Mouse (Mus musculus) frontal cortex, postnatal 14 days (tissue): Measurements from ENCODE around the gene Fads3.

Experiments
- DNase-seq, 2 experiments: peaks; one replicate each; pipeline ENCODE4 v3.0.0; 2022; ENCODE audit warnings: low spot score in 2 of 2

Fads3 gene

DNA sequence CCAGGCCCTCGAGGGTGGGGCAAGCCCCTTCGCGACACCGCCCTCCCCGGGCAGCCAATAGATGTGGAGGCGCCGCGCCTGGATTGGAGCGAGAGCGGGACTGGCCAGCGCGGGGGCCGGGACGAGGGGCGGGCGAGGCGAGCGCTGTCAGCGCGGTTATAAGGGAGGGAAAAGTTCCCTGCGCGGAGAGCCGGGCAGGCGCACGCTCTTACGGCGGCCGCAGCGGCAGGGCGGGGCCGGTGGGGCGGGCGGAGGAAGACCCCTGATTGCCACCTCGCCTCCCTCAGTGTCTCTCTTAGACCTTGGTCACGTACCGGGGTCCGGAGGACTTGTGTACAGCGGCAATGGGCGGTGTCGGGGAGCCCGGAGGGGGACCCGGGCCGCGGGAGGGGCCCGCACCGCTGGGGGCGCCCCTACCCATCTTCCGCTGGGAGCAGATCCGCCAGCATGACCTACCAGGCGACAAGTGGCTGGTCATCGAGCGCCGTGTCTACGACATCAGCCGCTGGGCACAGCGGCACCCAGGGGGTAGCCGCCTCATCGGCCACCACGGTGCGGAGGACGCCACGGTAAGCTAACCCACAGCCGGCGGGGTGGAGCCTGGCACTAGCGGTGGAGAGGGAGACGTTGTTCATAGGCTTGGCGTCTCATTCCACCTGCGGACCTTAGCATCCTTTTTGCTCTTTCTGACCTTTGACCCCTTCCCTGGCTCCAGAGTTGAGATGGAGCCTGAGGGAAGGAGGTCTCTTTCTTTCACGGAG is at the start of gene Fads3:
TSS of gene Fads3 (plus strand) at position 182 of the 761 bp plus-strand sequence.
- peak in 1 of 2 experiments; percentile 60 for DNase-seq

DNA sequence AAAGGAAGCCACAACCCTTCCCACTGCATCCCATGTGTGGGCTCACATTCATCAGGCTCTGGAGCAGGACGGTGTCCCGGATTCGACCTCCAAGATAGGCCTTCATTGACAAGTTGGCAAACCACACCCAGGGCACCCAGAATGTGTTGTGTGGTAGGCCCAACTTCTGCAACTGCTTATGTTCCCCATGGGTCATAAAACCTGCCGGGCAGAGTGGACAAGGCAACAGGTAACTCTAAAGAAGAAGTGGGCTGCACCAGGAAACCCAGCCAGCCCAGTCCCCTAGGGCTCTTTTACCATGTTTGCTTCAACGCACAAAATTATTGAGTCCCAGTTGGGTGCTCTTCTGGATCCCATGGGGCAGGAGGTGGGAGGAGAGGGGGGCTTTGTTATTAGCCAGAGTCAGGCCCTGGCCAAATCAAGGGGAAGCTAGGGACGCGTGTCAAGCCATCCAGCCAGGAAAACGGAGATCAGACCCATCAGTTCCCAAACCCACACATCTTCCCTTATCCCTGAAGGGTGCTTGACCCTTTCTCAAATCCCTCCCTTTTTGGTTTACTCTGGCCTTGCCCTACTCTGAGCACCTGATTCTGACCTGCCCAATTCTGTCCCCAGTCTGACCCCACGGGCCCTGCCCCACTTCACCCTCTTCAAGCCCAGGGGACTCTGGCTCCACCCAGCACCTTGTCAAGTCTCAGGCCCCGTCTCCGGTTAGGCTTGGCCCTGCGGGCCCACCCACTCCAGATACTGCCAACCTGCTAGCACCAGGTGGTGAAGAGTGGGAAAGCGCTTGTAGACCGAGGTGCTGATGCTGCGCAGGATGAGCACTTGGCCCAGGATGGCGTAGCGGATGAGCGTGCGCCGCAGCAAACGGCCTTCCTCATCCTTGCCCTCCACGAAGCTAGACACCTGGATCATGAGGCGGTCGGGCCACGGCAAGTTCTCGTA is 49.1 kb upstream of the Fads3 start:
- DNase-seq, result no peak

DNA sequence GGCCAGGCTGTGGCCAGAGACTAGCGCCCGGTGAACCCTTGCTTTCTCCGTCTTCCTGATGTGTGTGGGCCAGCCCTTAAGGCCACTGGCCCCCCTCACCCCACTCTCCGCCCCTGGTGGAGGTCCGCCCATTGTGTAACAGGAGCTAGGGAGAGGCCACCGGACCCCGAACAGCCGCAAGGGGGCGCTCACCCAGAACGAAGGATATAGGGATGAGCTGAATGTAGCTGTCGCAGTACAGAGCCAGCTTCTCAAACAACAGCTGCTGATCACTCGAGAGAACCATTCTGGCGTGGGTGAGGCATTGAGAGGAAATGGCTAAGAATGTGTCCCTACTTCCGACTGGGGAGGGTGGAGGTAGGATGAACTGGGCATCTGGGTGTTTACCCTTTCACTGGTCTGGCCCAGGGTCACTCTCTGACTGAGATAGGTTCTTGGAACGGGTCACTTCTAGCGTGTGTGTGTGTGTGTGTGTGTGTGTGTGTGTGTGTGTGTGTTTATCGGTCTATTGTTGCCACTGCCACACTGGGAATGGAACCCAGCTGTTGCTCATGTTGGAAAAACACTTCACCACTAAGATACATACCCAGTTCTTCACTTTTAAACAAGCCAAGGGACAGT is 48.2 kb upstream of the Fads3 start:
- DNase-seq, result peak; percentile 63 to 75

DNA sequence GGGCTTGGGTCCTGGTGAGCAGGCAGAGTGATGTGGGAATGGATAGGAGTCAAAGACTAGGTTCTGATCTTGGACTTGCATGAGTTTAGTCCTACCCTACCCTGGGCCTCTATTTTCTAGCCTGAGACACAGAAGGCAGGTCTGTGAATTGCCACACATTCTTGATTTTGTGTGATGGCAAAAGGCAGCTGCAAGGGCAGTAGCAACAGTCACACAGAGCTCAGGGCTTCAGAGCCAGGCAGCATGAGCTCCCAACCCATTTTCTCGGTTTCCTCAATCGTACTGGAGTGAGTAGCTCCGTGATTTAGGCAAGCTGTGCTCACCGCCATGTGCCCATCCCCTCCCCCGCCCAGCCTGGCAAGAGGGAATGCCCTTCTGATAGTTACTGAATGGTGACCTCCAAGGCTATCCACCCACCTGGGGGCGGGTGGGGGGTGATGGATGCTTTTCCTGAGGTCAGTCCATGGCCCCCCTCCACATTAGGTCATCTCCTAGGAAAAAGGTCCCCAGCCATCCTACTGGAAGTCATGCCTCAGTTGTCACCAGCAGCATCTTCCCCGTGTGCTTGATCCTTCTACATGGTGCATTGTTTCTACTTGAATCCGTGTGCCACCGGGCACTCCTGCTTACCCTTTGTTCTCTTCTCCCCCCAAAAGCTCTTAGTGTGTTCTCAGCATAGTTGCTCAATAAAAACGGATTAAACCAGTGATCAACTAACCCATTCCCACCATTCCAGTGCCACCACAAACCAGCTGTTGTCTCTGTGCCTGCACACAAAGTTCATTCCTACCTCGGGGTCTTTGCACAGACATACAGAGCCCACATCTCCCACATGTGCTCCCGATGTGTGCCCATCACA is 43.9 kb upstream of the Fads3 start:
- no peak for DNase-seq

DNA sequence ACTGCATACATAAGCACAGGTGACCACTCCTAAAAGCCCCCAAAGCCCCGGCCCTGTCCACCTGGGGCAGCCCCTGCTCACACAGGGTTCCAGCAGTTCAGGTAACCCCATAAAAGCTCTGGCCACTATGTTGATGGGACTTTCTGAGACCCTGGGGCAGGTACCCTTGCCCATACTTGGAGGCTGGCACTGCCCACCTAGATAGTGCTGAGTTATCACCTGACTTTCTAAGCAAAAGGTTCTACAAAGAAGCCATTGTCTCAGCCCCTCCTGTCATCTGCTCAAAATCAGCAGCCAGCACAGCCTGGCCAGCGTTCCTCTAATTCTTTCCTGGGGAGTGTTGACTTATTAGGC is 43.3 kb upstream of the Fads3 start:
- DNase-seq, result no peak

DNA sequence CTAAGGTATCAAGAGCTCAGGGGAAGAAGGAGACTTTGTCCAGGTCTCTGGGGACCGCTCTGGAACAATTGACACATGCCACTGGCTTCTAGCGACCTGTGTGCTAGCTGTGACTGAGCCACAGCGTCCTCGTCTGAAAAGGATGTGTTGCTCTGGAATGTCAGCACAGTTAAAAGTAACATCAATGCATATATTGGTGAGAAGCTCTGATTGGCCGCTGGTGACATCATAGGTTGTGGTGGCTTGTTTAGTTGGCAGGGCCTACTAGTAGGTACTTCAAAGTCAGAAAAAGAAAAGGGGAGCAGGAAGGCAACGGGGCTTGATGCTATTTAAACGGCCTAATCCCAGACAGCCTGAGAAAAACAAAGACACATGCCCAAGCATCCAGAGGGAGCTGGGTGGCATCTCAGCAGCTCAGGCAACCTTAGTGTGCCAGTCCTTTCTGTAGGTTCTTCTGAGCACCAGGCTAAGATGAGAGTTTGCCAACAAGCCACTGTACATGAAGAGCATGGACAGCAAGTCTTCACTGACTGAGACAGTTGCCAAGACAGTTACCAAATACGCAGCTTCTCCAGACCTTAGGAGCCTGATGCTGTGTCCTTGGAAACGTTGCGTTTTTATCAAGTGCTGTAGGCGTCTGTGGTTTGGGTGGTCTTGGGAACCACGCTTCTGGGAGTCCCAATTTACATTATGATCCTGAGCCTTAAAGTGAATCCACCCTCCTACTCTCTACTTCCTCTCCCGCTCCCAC is 42.5 kb upstream of the Fads3 start:
- no peak for DNase-seq

DNA sequence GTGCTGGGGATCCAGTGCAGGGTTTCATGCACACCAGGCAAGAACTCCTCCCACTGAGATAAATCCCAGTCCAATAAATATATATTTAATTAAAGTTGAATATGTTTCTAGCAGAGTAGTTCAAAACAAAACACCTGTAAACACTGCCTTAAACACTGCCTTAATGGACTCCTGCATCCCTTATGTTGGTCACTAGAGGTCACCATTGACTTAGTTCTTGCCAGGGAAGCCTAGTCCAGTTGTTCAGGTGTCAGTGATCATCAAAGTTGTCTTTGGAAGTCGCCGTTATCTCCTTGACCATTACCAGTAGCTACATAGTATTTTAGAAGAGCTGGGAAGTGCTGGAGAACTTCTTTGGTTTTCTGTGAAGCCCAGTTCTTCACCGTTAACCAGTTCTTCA is 41.0 kb upstream of the Fads3 start:
- no peak for DNase-seq

DNA sequence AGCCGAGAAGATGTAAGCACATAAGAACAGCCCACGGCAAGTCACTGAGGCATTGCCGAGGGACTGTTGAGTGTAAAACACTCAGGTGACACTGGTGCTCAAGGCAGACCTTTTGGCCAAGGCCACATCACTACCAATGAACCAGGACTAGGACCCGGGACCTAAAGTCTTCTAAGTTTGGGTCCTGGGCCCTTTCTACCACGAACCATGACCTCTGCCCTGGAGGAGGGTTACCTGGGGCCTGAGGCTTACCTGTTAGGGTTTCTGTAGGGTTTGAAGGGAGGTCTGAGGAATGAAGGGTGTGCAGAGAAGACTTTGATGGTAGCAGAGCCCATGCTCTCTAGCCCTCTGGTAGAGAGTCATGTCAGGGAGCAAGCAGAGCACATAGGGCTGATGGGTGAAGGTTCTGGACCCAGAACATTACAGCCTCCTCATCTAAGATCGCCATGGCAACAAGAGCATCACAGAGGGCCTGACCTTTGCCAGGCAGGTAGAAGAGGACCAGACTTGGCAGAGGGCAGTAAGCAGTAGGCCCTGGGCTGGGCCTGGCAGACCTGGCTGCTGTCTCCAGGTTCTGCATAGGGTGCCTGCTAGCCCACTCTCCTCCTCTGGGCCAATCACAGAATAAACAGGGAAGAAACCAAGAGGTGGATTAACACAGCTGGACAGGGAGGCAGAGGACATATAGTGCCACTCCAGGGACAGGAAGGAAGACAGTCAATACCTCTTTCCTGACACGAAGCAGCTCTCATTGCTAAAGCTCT is 40.0 kb upstream of the Fads3 start, which contains the start of the genes Best1 and Rab3il1:
TSS of gene Best1 (minus strand) at position 428 of the 764 bp plus-strand sequence.
TSS of gene Rab3il1 (plus strand) at position 464 of the 764 bp plus-strand sequence.
- no peak for DNase-seq

DNA sequence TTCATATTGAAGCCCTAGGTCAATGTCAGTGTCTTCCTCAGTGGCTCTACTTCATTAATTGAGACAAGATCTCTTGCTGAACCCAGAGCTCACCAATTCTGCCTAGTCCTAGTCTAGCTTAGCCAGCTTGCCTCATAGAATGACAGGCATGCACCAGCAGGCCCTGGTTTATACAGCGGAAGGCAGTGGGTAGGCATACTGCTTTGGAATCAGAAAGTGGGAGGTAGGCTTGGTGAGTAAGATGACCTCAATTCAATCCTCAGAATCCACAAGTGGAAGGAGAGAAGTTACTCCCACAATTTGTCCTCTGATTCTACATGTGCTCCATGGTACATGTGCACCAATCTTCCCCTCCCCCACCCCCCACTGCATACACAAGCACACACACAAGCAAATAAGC is 37.7 kb upstream of the Fads3 start:
- no peak for DNase-seq

DNA sequence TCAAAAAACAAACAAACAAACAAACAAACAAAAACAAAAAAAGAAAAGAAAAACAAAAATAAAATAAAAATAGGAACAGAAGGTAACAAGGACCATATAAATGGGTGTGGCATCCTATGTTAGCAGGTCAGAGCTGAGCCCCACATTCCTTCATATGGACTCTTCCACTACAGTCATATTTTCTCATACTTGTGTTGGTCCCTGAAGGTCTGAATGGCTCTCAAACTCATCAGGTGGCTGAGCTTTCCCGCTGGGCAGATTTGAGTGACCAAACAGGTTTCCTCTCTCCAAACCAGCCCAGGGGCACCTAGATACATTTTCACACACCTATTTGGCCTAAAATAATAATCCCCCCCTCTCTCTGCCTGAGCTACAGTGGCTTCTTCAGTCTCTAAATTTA is 30.0 kb upstream of the Fads3 start:
- DNase-seq, result no peak

DNA sequence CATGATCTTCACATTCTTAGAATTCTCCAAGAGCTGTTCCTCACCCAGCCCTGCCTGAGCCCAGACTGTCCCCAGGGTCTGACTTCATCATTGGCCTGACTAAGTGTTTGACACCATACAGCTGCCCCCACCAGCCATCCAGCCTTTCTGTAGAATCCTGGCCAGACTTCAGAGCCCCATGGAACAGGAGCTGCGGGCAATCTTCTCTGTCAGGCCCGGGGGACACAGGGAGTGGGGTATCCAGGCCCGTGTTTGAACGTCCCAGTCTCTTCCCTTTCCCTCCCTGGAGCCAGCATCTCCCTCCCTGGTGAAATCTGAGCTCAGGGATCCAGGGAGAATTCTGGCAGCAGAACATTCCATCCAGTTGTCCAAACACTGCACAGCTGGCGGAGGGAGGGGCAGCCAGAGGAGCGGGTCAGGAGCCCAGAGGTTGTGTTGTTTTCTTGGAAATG is 28.5 kb upstream of the Fads3 start:
- DNase-seq, result no peak

DNA sequence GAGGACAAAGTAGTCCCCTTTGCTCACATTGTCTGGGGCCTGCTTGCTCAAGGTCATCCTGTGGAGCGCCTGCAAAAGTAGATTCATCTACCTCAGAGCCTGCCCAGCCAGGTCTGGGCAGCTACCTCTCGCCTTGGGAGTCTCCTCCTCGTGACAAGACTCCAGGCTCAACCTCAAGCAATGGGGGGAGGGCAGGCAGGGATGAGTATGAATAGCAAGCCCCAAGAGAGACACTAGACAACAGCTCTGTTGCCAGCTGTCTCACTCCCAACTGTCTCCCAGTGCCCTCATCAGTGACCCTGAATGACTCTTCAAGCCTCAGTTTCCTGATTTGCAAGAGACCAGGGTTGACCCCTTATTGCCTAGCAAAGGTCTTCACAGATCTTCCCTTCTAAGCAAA is 28.0 kb upstream of the Fads3 start:
- DNase-seq, result no peak

DNA sequence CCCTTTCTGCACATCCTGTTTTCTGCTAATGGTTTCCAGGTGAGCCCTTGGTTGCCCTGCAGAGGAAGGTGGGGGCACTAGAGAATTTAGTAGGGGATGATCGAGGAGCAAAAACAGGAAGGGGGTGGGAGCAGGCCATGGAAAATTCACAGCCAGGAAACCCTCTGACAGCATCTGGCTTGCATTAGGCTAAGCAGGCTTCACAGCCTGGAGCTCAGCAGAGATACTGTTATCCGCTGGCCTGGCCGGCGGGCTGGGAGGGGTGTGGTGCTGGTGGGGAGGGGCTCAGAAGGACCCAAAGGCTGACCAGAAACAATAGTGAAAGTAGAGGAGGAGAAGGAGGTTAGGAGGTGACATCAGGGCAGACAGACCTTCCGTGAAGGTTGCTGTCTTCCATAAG is 27.5 kb upstream of the Fads3 start:
- no peak for DNase-seq

DNA sequence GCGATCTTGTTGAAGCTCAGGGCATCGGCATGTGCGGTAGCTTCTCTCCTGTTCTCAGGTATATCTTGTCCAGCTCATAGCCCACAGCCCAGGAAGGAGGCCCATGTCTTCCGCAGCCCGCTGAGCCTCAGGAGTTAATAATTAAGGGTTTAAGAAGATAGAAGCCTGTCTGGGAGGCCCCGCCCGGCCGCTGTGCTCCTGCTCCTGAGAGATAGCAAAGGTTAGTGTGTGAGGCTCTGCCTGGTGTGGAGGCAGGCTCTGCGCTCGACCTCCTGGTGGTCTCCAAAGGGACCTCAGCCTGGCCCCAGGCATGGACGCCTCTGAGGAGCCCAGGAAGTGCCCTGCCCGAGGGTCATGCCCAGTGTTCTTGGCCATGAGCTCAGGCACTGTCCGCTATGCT is 26.5 kb upstream of the Fads3 start:
- DNase-seq, result no peak

DNA sequence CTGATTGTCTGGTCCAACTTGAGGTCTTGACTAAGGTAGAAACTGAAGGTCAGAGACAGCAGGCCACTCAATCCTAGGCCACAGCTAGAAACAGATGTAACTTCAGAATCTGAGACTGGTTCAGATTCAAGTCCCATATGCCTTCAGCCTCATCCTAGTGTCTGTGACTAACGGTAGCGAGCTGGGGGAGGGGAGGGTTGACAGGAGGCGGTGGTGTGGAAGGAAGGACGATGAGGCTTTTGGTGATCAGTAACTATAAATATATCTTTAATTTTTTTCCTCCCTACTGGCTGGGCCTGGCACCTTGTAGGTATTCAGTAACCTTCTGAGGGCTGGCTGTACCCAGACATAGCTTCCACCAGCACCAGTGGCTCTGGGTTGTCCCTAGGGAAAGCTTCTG is 25.9 kb upstream of the Fads3 start:
- DNase-seq, result no peak

DNA sequence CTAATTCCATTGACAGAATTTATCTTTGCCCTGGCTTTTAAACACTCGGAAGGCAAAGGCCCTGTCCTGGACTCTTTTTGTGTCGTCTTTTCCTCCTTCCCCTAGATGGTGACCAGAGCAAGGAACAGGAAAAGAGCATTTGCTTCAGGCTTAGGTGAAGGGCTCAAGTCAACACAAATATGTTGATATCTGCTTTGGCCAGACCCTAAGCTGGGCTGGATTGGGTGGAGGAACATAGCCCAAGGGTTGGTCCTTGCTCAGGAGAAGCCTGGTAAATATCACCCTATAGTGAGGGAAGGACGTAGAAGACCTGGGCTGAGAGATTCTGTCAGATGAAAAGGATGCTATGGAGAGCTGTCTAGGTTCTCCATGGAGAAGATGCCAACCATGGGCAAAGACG is 25.2 kb upstream of the Fads3 start:
- no peak for DNase-seq

DNA sequence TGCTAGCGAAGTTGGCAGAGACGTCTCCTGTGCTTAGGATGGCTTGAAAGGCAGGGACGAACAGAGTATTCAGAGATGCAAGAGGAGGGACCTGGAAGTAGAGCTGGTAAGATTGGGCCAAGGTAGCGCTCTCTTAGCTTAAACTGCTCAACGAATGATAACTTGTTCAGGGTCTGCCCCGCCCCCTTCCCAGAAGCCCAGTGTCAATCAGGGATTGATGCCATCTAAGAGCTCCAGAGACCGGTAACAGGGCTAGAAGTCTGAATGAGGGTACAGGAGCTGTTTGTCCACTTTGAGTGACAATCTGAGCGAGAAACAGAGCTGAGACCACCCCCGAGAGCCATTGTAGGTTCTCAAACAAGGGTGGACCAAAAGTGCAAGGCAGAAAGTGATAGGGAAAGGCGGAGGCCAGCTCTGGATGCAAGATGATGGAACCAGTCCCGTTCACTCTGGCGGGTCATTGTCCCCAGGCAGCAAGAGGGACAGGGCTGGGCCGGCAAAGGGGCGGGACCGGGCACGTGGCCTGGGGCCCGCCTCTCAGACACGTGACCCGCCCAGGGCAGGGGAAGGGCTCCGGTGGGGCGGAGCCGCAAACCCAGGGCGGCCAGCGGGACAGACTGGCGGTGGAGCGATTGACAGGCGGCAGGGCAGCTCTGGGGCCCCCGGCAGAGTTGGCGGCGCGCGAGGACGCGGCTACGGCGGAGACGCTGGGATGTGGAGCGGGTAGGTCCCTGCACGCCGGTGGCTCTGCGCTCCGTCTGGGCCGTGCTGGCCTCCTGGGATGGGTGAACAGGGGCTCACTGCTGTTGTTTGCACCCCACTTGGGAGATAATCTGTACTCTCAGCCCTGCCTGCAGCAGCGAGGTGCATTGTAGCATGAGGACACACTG is 23.5 kb upstream of the Fads3 start:
- DNase-seq, result peak; percentile 72 to 74

DNA sequence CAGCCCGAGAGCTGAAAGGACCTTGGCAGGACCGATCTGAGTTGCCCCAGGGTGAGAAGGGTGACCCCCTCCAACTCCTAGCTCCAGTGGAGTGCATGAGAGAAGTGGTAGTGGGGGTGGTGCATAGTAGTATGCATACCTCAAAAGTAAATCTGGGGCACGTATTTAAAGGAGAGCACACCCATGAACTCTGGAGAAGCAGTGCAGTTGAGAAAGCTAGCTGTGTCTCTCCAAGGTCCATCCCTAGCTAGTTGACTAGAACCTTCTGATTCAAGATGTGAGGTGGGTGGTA is 22.9 kb upstream of the Fads3 start:
- no peak for DNase-seq

DNA sequence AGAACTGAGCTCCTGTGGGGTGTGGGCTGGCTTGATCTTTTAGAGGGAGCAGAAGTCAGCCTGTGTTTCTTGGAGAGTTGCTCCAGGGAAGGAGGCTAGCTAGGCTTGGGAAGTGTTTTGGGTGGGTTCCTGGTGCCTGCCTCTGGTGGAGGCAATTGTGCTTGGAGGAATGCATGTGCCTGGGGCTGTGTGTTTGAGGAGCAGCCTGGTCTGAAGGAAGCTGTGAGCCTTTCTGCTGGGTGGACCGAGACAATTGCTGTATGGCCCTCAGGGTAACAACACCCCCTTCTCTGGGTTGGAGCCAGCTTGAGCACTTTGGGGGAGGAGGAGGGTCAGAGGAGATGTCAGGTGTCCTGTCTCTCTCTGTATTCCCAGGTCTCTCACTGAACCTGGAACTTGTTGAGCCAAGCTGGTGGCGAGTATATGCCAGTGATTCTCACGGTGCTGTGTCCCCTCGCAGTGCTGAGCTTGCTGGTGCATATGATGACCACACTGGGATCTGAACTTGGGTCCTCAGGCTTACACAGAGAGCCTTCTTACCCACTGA is 22.1 kb upstream of the Fads3 start:
- no peak for DNase-seq
